33 mouse cellular contexts compared by ENCODE assay signal in the genomic region with DNA sequence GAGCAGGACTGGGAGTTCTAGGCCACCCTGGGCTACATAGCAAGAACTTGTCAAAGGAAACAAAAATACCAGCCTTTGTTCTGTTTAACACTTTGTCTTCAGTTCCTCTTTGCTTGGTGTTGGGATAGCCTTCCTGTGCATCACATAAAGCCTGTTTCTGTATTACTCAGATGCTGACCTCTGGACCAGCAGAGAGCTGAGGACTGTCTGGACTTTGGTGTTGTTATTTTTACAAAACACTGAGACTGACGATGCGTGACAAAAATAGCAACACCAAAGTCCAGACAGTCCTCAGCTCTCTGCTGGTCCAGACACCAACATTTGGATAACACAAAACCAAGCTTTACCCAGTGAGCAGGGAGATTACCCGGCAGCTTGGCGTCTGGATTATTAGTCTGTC. TPM values are rescaled to one million over a fixed set of nuclear protein-coding genes. Genes with fewer than 3 reads are reported as not detected.
DNase-seq lines count a peak whose midpoint lies in the region; ATAC-seq and TF ChIP-seq lines count a peak whose summit lies in the region.
"Had no signal": no experiment of that assay in that cellular context is flagged by ENCODE, and none has a peak within 500 bp of the region (broad histone marks: within the 10 kb centered on the region; RNA-seq: fewer than 3 reads in every experiment).

No protein-coding gene starts in this region.

- no peak for ATAC-seq in heart, embryonic 15.5 days (replicated peaks; ENCODE audit: insufficient number of reproducible peaks, insufficient read depth, low FRiP score, low read depth)
- ATAC-seq: CD4-positive, CD25-positive, alpha-beta regulatory T cell, adult 4 months; forebrain, embryonic 14.5 days; hindbrain, embryonic 16.5 days; intestine, embryonic 15.5 days; midbrain, embryonic 16.5 days had no signal

- DNase-seq in gastrocnemius, adult 2 months: no peak
- DNase-seq in gastrocnemius, postnatal 10 days: no peak
- no peak for DNase-seq in heart, postnatal 14 days
- peak; percentile 88 for DNase-seq in liver, adult 2 months (ENCODE audit: extremely low read depth, low read depth, low spot score)
- no peak for DNase-seq in liver
- peak; percentile 56 to 73 for DNase-seq in kidney, postnatal 25 days
- no peak for DNase-seq in layer of hippocampus, adult 2 months (ENCODE audit: low spot score in 2 of 2)
- DNase-seq: adrenal gland, postnatal 36 days; cerebellum, adult 9-10 months; layer of hippocampus, postnatal 36 days; lung, adult 18-20 months; lung, postnatal 10 days; retina, postnatal 1 day; right cerebral cortex, postnatal 25 days; thymus, postnatal 14 days had no signal

- no peaks in the 10 kb centered on the region for H3K27me3 ChIP-seq in heart, embryonic 15.5 days
- H3K27me3 ChIP-seq in liver, adult 2 months (ENCODE audit: control insufficient read depth, insufficient read depth, low read length): no peaks in the 10 kb centered on the region
- H3K27me3 ChIP-seq: embryonic facial prominence, embryonic 15.5 days; intestine, embryonic 15.5 days; limb, embryonic 13.5 days; neural tube, embryonic 13.5 days had no signal

- no peak overlapping the region for H3K4me2 ChIP-seq in heart, embryonic 15.5 days
- H3K4me2 ChIP-seq: embryonic facial prominence, embryonic 15.5 days; intestine, embryonic 15.5 days; limb, embryonic 13.5 days; neural tube, embryonic 13.5 days had no signal

- H3K4me3 ChIP-seq in gastrocnemius, adult 2 months: no peak overlapping the region
- no peak overlapping the region for H3K4me3 ChIP-seq in heart, embryonic 15.5 days
- no peak overlapping the region for H3K4me3 ChIP-seq in liver, adult 2 months (ENCODE audit: insufficient read depth, low read depth, low read length)
- H3K4me3 ChIP-seq in layer of hippocampus, adult 2 months: no peak overlapping the region
- H3K4me3 ChIP-seq: embryonic facial prominence, embryonic 15.5 days; hindbrain, embryonic 10.5 days; intestine, embryonic 15.5 days; limb, embryonic 13.5 days; midbrain, embryonic 10.5 days; myocyte; neural tube, embryonic 13.5 days had no signal

- H3K9ac ChIP-seq in heart, embryonic 15.5 days: no peak overlapping the region
- no peak overlapping the region for H3K9ac ChIP-seq in liver, adult 2 months (ENCODE audit: low read depth, low read length)
- H3K9ac ChIP-seq: embryonic facial prominence, embryonic 15.5 days; intestine, embryonic 15.5 days; limb, embryonic 13.5 days; neural tube, embryonic 13.5 days had no signal

- H3K36me3 ChIP-seq in heart, embryonic 15.5 days: no peaks in the 10 kb centered on the region
- H3K36me3 ChIP-seq in liver, adult 2 months (ENCODE audit: control insufficient read depth, insufficient read depth, low read length): no peaks in the 10 kb centered on the region
- H3K36me3 ChIP-seq: embryonic facial prominence, embryonic 15.5 days; hindbrain, embryonic 10.5 days; intestine, embryonic 15.5 days; limb, embryonic 13.5 days; midbrain, embryonic 10.5 days; neural tube, embryonic 13.5 days had no signal

- no peaks in the 10 kb centered on the region; the same call in none of the 2 replicates for H3K4me1 ChIP-seq in heart, embryonic 15.5 days (replicated peaks)
- peaks cover 4% of the 10 kb centered on the region; the same call in 1 of the 2 replicates for H3K4me1 ChIP-seq in liver, adult 2 months (ENCODE audit: control insufficient read depth, insufficient read depth, low read length)
- H3K4me1 ChIP-seq: embryonic facial prominence, embryonic 15.5 days; hindbrain, embryonic 10.5 days; intestine, embryonic 15.5 days; limb, embryonic 13.5 days; midbrain, embryonic 10.5 days; neural tube, embryonic 13.5 days had no signal

- WGBS in heart, embryonic 15.5 days: 40% methylated on average over 4 of the region's 4 CpGs
- 19% methylated on average over 4 of the region's 4 CpGs for WGBS in liver, adult 2 months

- H3K79me2 ChIP-seq in liver, adult 2 months (ENCODE audit: control insufficient read depth, insufficient read depth, low read length): no peaks in the 10 kb centered on the region

- intact Hi-C loops in gastrocnemius, adult 2 months (cut with DNase I): no loop called here
- intact Hi-C loops in heart, postnatal 14 days (cut with DNase I): no loop called here

- no peak for TF ChIP-seq POLR2A in liver, adult 2 months (IDR thresholded peaks at IDR 0.05; ENCODE audit: extremely low read depth, insufficient read depth, low read length)

- TF ChIP-seq CTCF in gastrocnemius, adult 2 months (IDR thresholded peaks at IDR 0.05): no peak
- no peak for TF ChIP-seq CTCF in liver, adult 2 months (IDR thresholded peaks at IDR 0.05; ENCODE audit: low read depth, low read length)
- TF ChIP-seq CTCF in layer of hippocampus, adult 2 months (conservative IDR thresholded peaks at IDR 0.05): no peak

- H3K9me3 ChIP-seq in heart, embryonic 15.5 days (replicated peaks): no peaks in the 10 kb centered on the region
- H3K9me3 ChIP-seq: embryonic facial prominence, embryonic 15.5 days; hindbrain, embryonic 10.5 days; intestine, embryonic 15.5 days; limb, embryonic 13.5 days; midbrain, embryonic 10.5 days; neural tube, embryonic 13.5 days had no signal

- peak overlapping the region; percentile 38; the same call in 1 of the 2 replicates for H3K27ac ChIP-seq in gastrocnemius, adult 2 months
- H3K27ac ChIP-seq in heart, embryonic 15.5 days: peak overlapping the region; percentile 42; the same call in 1 of the 2 replicates
- peak overlapping the region; percentile 59 for H3K27ac ChIP-seq in liver, adult 2 months (replicated peaks; ENCODE audit: insufficient read depth, low read depth, low read length)
- H3K27ac ChIP-seq in layer of hippocampus, adult 2 months: no peak overlapping the region
- H3K27ac ChIP-seq: embryonic facial prominence, embryonic 15.5 days; hindbrain, embryonic 10.5 days; intestine, embryonic 15.5 days; limb, embryonic 13.5 days; midbrain, embryonic 10.5 days; neural tube, embryonic 13.5 days had no signal

RNA-seq across cellular contexts. Expression of a gene that starts 16.3 kb away (rescaled TPM):
- total RNA-seq in gastrocnemius, adult 2 months (2021): not detected
- total RNA-seq in gastrocnemius, postnatal 10 days (2021): not detected
- polyA plus RNA-seq in heart, embryonic 15.5 days (2015; fragmentation: Nextera tagmentation; extraction: Ambion mirVana): not detected in 2 replicates
- not detected for total RNA-seq in heart, postnatal 14 days (2021)
- total RNA-seq in liver, adult 2 months (2014; rRNA removed): not detected in 2 replicates
- polyA plus RNA-seq in liver, adult 2 months (2012; rRNA removed): not detected in 2 replicates
- under 1 TPM in 1 of 2 experiments, not detected in 1; 0.71 TPM for total RNA-seq in layer of hippocampus, adult 2 months (2021)
- total RNA-seq: adrenal gland, postnatal 36 days; common myeloid progenitor, adult 5-6 weeks; gastrocnemius, adult 8-10 months; granulocyte monocyte progenitor cell, adult 5-6 weeks; layer of hippocampus, adult 8-10 months; layer of hippocampus, postnatal 36 days; left cerebral cortex, postnatal 25 days had no signal
- polyA plus RNA-seq: forebrain, embryonic 14.5 days; hindbrain, embryonic 16.5 days; intestine, embryonic 15.5 days; midbrain, embryonic 10.5 days; midbrain, embryonic 16.5 days; myocyte; spleen, adult 2 months had no signal

RNA-seq across cellular contexts. Expression of a gene that starts 21.5 kb away (rescaled TPM):
- not detected for total RNA-seq in gastrocnemius, adult 2 months (2021)
- under 1 TPM; 0.16 to 0.26 TPM for total RNA-seq in gastrocnemius, postnatal 10 days (2021)
- polyA plus RNA-seq in heart, embryonic 15.5 days (2015; fragmentation: Nextera tagmentation; extraction: Ambion mirVana): 0.47 and 0.99 TPM in 2 replicates
- total RNA-seq in heart, postnatal 14 days (2021): under 1 TPM; 0.15 to 0.24 TPM
- 0.09 TPM in 1 of 2 replicates, not detected in the other for total RNA-seq in liver, adult 2 months (2014; rRNA removed)
- not detected in 2 replicates for polyA plus RNA-seq in liver, adult 2 months (2012; rRNA removed)
- under 1 TPM; 0.59 to 0.74 TPM for total RNA-seq in layer of hippocampus, adult 2 months (2021)
- total RNA-seq: adrenal gland, postnatal 36 days; common myeloid progenitor, adult 5-6 weeks; gastrocnemius, adult 8-10 months; granulocyte monocyte progenitor cell, adult 5-6 weeks had no signal
- polyA plus RNA-seq: CD4-positive, CD25-positive, alpha-beta regulatory T cell, adult 4 months; hindbrain, embryonic 10.5 days; midbrain, embryonic 10.5 days had no signal

RNA-seq across cellular contexts. Expression of a gene that starts 39.9 kb away (rescaled TPM):
- total RNA-seq in gastrocnemius, adult 2 months (2021): 1 to 10 TPM; 1.5 to 4.7 TPM
- 10 to 100 TPM; 15.1 to 16.9 TPM for total RNA-seq in gastrocnemius, postnatal 10 days (2021)
- 1.9 and 2.8 TPM in 2 replicates for polyA plus RNA-seq in heart, embryonic 15.5 days (2015; fragmentation: Nextera tagmentation; extraction: Ambion mirVana)
- 1 to 10 TPM; 2.5 to 3.8 TPM for total RNA-seq in heart, postnatal 14 days (2021)
- total RNA-seq in liver, adult 2 months (2014; rRNA removed): 253 and 456 TPM in 2 replicates
- polyA plus RNA-seq in liver, adult 2 months (2012; rRNA removed): 676 and 851 TPM in 2 replicates
- 10 to 100 TPM; 58.9 to 59.7 TPM for total RNA-seq in layer of hippocampus, adult 2 months (2021)

RNA-seq across cellular contexts. Expression of a gene that starts 50.1 kb away (rescaled TPM):
- total RNA-seq in gastrocnemius, adult 2 months (2021): 1 to 10 TPM; 2.5 to 3.8 TPM
- total RNA-seq in gastrocnemius, postnatal 10 days (2021): 1 to 10 TPM; 3.9 to 4.5 TPM
- polyA plus RNA-seq in heart, embryonic 15.5 days (2015; fragmentation: Nextera tagmentation; extraction: Ambion mirVana): 10.6 and 10.8 TPM in 2 replicates
- 1 to 10 TPM; 4.7 to 5.2 TPM for total RNA-seq in heart, postnatal 14 days (2021)
- 2.5 and 4.6 TPM in 2 replicates for total RNA-seq in liver, adult 2 months (2014; rRNA removed)
- polyA plus RNA-seq in liver, adult 2 months (2012; rRNA removed): 4.1 and 5.4 TPM in 2 replicates
- total RNA-seq in layer of hippocampus, adult 2 months (2021): 1 to 10 TPM; 6.1 to 8.5 TPM

Comparison
In these comparisons a context has a peak if more than half of its experiments do, and no peak if none do; other contexts are left out.
1. DNase-seq: peak in liver, adult 2 months (single experiment) and kidney, postnatal 25 days (2 of 2); none in gastrocnemius, adult 2 months (single experiment), gastrocnemius, postnatal 10 days (single experiment), heart, postnatal 14 days (0 of 2), liver (single experiment) and layer of hippocampus, adult 2 months (0 of 2).